Mouse (Mus musculus): ENCODE results near the gene Npas1.

Gene Npas1

GRCm38 (mm10) chr7:16477628-16478027, at the start of gene Npas1:
Gene Npas1 (minus strand): TSS chr7:16477728.
- no peak for DNase-seq (ENCODE audit: low spot score in 2 of 2)

GRCm38 (mm10) chr7:16525995-16526394, 48.5 kb upstream of the Npas1 start:
- no peak for DNase-seq (ENCODE audit: low spot score in 2 of 2)

GRCm38 (mm10) chr7:16525448-16525847, 47.9 kb upstream of the Npas1 start:
- no peak for DNase-seq (ENCODE audit: low spot score in 2 of 2)

GRCm38 (mm10) chr7:16524308-16524707, 46.8 kb upstream of the Npas1 start:
- no peak for DNase-seq (ENCODE audit: low spot score in 2 of 2)

- no peak for DNase-seq (ENCODE audit: low spot score in 2 of 2)
Measured at GRCm38 (mm10) chr7:16519310-16519709, 41.8 kb upstream of the Npas1 start.

- DNase-seq (ENCODE audit: low spot score in 2 of 2), result no peak
Measured at GRCm38 (mm10) chr7:16517198-16517597, 39.7 kb upstream of the Npas1 start.

- no peak for DNase-seq (ENCODE audit: low spot score in 2 of 2)
Measured at GRCm38 (mm10) chr7:16507284-16507683, 29.8 kb upstream of the Npas1 start.

GRCm38 (mm10) chr7:16505226-16505593, 27.7 kb upstream of the Npas1 start:
- DNase-seq (ENCODE audit: low spot score in 2 of 2), result no peak

GRCm38 (mm10) chr7:16504573-16505225, 27.2 kb upstream of the Npas1 start:
- no peak for DNase-seq (ENCODE audit: low spot score in 2 of 2)

GRCm38 (mm10) chr7:16501571-16501970, 24.0 kb upstream of the Npas1 start:
- DNase-seq (ENCODE audit: low spot score in 2 of 2), result no peak

GRCm38 (mm10) chr7:16499671-16500104, 22.2 kb upstream of the Npas1 start:
- peak; percentile 13 to 53 for DNase-seq (ENCODE audit: low spot score in 2 of 2)

- DNase-seq (ENCODE audit: low spot score in 2 of 2), result no peak
Measured at GRCm38 (mm10) chr7:16496260-16496659, 18.7 kb upstream of the Npas1 start.

GRCm38 (mm10) chr7:16493361-16493760, 15.8 kb upstream of the Npas1 start:
- DNase-seq (ENCODE audit: low spot score in 2 of 2), result peak in 1 of 2 experiments; percentile 46

- no peak for DNase-seq (ENCODE audit: low spot score in 2 of 2)
Measured at GRCm38 (mm10) chr7:16492211-16492610, 14.7 kb upstream of the Npas1 start.

GRCm38 (mm10) chr7:16491759-16492158, 14.2 kb upstream of the Npas1 start:
- peak in 1 of 2 experiments; percentile 56 for DNase-seq (ENCODE audit: low spot score in 2 of 2)

- no peak for DNase-seq (ENCODE audit: low spot score in 2 of 2)
Measured at GRCm38 (mm10) chr7:16489948-16490347, 12.4 kb upstream of the Npas1 start.

- no peak for DNase-seq (ENCODE audit: low spot score in 2 of 2)
Measured at GRCm38 (mm10) chr7:16488816-16489215, 11.3 kb upstream of the Npas1 start.

GRCm38 (mm10) chr7:16476600-16476989, 933 bp downstream of the Npas1 start:
- DNase-seq (ENCODE audit: low spot score in 2 of 2), result no peak

- DNase-seq (ENCODE audit: low spot score in 2 of 2), result no peak
Measured at GRCm38 (mm10) chr7:16475764-16476599, 1.5 kb downstream of the Npas1 start.

- no peak for DNase-seq (ENCODE audit: low spot score in 2 of 2)
Measured at GRCm38 (mm10) chr7:16475321-16475720, 2.2 kb downstream of the Npas1 start.

- DNase-seq (ENCODE audit: low spot score in 2 of 2), result no peak
Measured at GRCm38 (mm10) chr7:16474445-16474844, 3.1 kb downstream of the Npas1 start.

GRCm38 (mm10) chr7:16473847-16474246, 3.7 kb downstream of the Npas1 start:
- DNase-seq (ENCODE audit: low spot score in 2 of 2), result no peak

GRCm38 (mm10) chr7:16472116-16472709, 5.3 kb downstream of the Npas1 start:
- no peak for DNase-seq (ENCODE audit: low spot score in 2 of 2)

Data from frontal cortex, postnatal 14 days (tissue).